ENCODE assay signal across 9 mouse cellular contexts in the genomic region with DNA sequence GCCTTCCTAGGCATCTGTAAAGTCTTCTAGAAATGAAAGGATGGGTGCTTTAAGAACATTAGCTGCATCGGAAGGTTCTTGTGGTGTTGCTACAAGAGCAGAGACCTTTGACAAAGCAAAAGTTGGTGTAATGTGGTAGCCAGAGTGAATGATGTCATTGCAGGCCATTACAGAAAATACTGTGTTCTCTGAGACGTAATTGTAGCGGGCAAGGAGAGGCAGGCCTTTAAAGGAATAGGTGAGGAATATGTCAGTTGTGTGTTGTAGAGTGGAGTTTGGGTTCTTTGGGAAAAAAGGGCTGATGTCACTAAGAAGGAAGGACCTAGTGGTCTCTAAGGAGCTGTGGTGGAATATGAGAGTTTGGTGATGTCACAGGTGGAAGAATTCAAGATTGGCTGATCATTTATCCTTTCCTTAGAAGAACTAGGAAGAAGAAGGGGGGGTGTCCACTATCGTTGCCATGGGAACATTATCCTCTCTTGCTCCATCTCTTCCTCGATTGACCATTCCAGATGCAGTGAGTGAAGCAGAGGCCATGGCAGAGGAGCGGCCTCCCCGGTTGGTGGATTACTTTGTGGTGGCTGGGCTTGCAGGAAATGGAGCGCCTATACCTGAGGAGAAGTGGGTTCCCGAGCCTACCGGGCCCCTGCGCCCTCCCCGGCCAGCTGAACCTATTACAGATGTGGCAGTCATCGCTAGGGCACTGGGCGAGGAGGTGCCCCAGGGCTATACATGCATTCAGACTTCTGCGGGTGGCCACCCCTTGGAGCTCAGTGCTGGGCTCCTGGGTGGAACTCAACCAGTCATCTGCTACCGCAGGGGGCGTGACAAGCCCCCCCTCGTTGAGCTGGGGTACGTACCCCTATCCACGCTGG. TPM values are rescaled to one million over a fixed set of nuclear protein-coding genes. Genes with fewer than 3 reads are reported as not detected.
DNase-seq lines count a peak whose midpoint lies in the region; ATAC-seq lines count a peak whose summit lies in the region.
"Had no signal": no experiment of that assay in that cellular context is flagged by ENCODE, and none has a peak within 500 bp of the region (broad histone marks: within the 10 kb centered on the region; RNA-seq: fewer than 3 reads in every experiment).

No protein-coding gene starts in this region.

- peaks cover 20% of the 10 kb centered on the region for H3K4me1 ChIP-seq in heart, embryonic 12.5 days (replicated peaks)
- H3K4me1 ChIP-seq in liver, embryonic 13.5 days (replicated peaks): peaks cover 47% of the 10 kb centered on the region

- peaks cover 48% of the 10 kb centered on the region for H3K36me3 ChIP-seq in heart, embryonic 12.5 days
- H3K36me3 ChIP-seq in liver, embryonic 13.5 days: peaks cover 34% of the 10 kb centered on the region

- H3K27me3 ChIP-seq in heart, embryonic 12.5 days (replicated peaks): no peaks in the 10 kb centered on the region
- H3K27me3 ChIP-seq in liver, embryonic 13.5 days: no peaks in the 10 kb centered on the region

- no peak for DNase-seq in heart, postnatal 4 days
- DNase-seq in spleen, postnatal 36 days (ENCODE audit: low spot score in 2 of 2): peak; percentile 28 to 32
- DNase-seq in spleen, postnatal 4 days (ENCODE audit: low spot score in 2 of 2): no peak
- no peak for DNase-seq in liver, embryonic 13.5 days
- peak; percentile 31 to 58 for DNase-seq in thymus, postnatal 36 days
- no peak for DNase-seq in adrenal gland, postnatal 10 days
- DNase-seq in embryo, embryonic 9.5 days (ENCODE audit: extremely low spot score): no peak
- DNase-seq: gastrocnemius, postnatal 10 days had no signal

- no peak overlapping the region for H3K9ac ChIP-seq in heart, embryonic 12.5 days
- H3K9ac ChIP-seq in liver, embryonic 13.5 days: peak overlapping the region; percentile 91

- WGBS in heart, embryonic 12.5 days: 92% methylated on average over 20 of the region's 20 CpGs
- 81% methylated on average over 20 of the region's 20 CpGs for WGBS in liver, embryonic 13.5 days (ENCODE audit: insufficient replicate concordance)

- H3K4me2 ChIP-seq in heart, embryonic 12.5 days: peak overlapping the region; percentile 78
- peak overlapping the region; percentile 95 for H3K4me2 ChIP-seq in liver, embryonic 13.5 days

- H3K9me3 ChIP-seq in heart, embryonic 12.5 days (replicated peaks): no peaks in the 10 kb centered on the region
- no peaks in the 10 kb centered on the region for H3K9me3 ChIP-seq in liver, embryonic 13.5 days (replicated peaks)

- H3K4me3 ChIP-seq in heart, embryonic 12.5 days: no peak overlapping the region
- peak overlapping the region; percentile 82 for H3K4me3 ChIP-seq in liver, embryonic 13.5 days (replicated peaks)

- peak overlapping the region; percentile 98 for H3K27ac ChIP-seq in heart, embryonic 12.5 days (ENCODE audit: poor library complexity, severe bottlenecking)
- H3K27ac ChIP-seq in liver, embryonic 13.5 days: peak overlapping the region; percentile 93

- no peak for ATAC-seq in heart, embryonic 12.5 days (ENCODE audit: insufficient number of reproducible peaks, low FRiP score)
- ATAC-seq in liver, embryonic 13.5 days (ENCODE audit: low read depth): no peak

RNA-seq across cellular contexts. Expression of gene Dennd4b, which starts 2.2 kb away (rescaled TPM):
- 6.1 and 8.2 TPM in 2 replicates for polyA plus RNA-seq in heart, embryonic 12.5 days (2016; fragmentation: Nextera tagmentation; extraction: Ambion mirVana)
- 10 to 100 TPM; 22.2 to 22.3 TPM for total RNA-seq in heart, postnatal 4 days (2021)
- 1.6 and 2.0 TPM in 2 replicates for polyA plus RNA-seq in liver, embryonic 13.5 days (2015; fragmentation: Nextera tagmentation; extraction: Ambion mirVana)
- total RNA-seq in adrenal gland, postnatal 10 days (2021): 10 to 100 TPM in 1 of 2 experiments, 1 to 10 TPM in 1; 8.5 to 17.0 TPM

RNA-seq across cellular contexts. Expression of gene Crtc2, which starts 13.2 kb away (rescaled TPM):
- 14.6 and 18.7 TPM in 2 replicates for polyA plus RNA-seq in heart, embryonic 12.5 days (2016; fragmentation: Nextera tagmentation; extraction: Ambion mirVana)
- 10 to 100 TPM; 18.0 to 18.8 TPM for total RNA-seq in heart, postnatal 4 days (2021)
- 4.2 and 7.6 TPM in 2 replicates for polyA plus RNA-seq in liver, embryonic 13.5 days (2015; fragmentation: Nextera tagmentation; extraction: Ambion mirVana)
- 10 to 100 TPM; 36.1 to 47.7 TPM for total RNA-seq in adrenal gland, postnatal 10 days (2021)

RNA-seq across cellular contexts. Expression of gene Slc39a1, which starts 19.2 kb away (rescaled TPM):
- 63.5 and 67.8 TPM in 2 replicates for polyA plus RNA-seq in heart, embryonic 12.5 days (2016; fragmentation: Nextera tagmentation; extraction: Ambion mirVana)
- total RNA-seq in heart, postnatal 4 days (2021): 100 to 1,000 TPM; 101 to 106 TPM
- 31.6 and 34.1 TPM in 2 replicates for polyA plus RNA-seq in liver, embryonic 13.5 days (2015; fragmentation: Nextera tagmentation; extraction: Ambion mirVana)
- total RNA-seq in adrenal gland, postnatal 10 days (2021): 100 to 1,000 TPM; 114 to 118 TPM

RNA-seq across cellular contexts. Expression of gene Creb3l4, which starts 23.8 kb away (rescaled TPM):
- polyA plus RNA-seq in heart, embryonic 12.5 days (2016; fragmentation: Nextera tagmentation; extraction: Ambion mirVana): 2.3 TPM in 2 replicates
- under 1 TPM; 0.18 to 0.19 TPM for total RNA-seq in heart, postnatal 4 days (2021)
- 0.36 and 0.41 TPM in 2 replicates for polyA plus RNA-seq in liver, embryonic 13.5 days (2015; fragmentation: Nextera tagmentation; extraction: Ambion mirVana)
- total RNA-seq in adrenal gland, postnatal 10 days (2021): under 1 TPM; 0.36 to 0.55 TPM

RNA-seq across cellular contexts. Expression of gene Gatad2b, which starts 25.8 kb away (rescaled TPM):
- 8.5 and 10.0 TPM in 2 replicates for polyA plus RNA-seq in heart, embryonic 12.5 days (2016; fragmentation: Nextera tagmentation; extraction: Ambion mirVana)
- total RNA-seq in heart, postnatal 4 days (2021): 10 to 100 TPM; 59.5 to 62.0 TPM
- polyA plus RNA-seq in liver, embryonic 13.5 days (2015; fragmentation: Nextera tagmentation; extraction: Ambion mirVana): 3.7 and 4.0 TPM in 2 replicates
- 10 to 100 TPM; 55.5 to 65.9 TPM for total RNA-seq in adrenal gland, postnatal 10 days (2021)

Comparison
In these comparisons a context has a peak if more than half of its experiments do, and no peak if none do; other contexts are left out.
1. DNase-seq: peak in spleen, postnatal 36 days (2 of 2) and thymus, postnatal 36 days (2 of 2); none in heart, postnatal 4 days (single experiment), spleen, postnatal 4 days (0 of 2), liver, embryonic 13.5 days (single experiment), adrenal gland, postnatal 10 days (single experiment) and embryo, embryonic 9.5 days (single experiment).